Mouse (Mus musculus): ENCODE results near the gene Adcy1.

- no peak for TF ChIP-seq POLR2A (IDR thresholded peaks at IDR 0.05; ENCODE audit: borderline replicate concordance, control insufficient read depth, low read depth, low read length)
- TF ChIP-seq CTCF (IDR thresholded peaks at IDR 0.05; ENCODE audit: control insufficient read depth, insufficient read depth, low read length) = no peak
Observed at GRCm38 (mm10) chr11:7113687-7114086, 50.4 kb downstream of the Adcy1 start.
